Mouse (Mus musculus) ovary, postnatal 14 days (tissue): Measurements from ENCODE around the gene Cdh4.

Experiments used
- DNase-seq: peaks from one replicate; pipeline ENCODE4 v3.0.0; 2022; ENCODE audit warnings: low spot score

Cdh4 gene

GRCm38 (mm10) chr2:179442191-179442540, at the start of gene Cdh4:
Cdh4 (plus strand) TSS chr2:179442431.
- peak; percentile 36 for DNase-seq

GRCm38 (mm10) chr2:179395442-179395841, 46.8 kb upstream of the Cdh4 start:
- DNase-seq = no peak

GRCm38 (mm10) chr2:179399645-179400249, 42.5 kb upstream of the Cdh4 start:
- no peak for DNase-seq

- DNase-seq = no peak
These were observed 31.2 kb upstream of the Cdh4 start for GRCm38 (mm10) chr2:179410866-179411561.

GRCm38 (mm10) chr2:179412966-179413365, 29.3 kb upstream of the Cdh4 start:
- no peak for DNase-seq

GRCm38 (mm10) chr2:179414253-179414652, 28.0 kb upstream of the Cdh4 start:
- no peak for DNase-seq

GRCm38 (mm10) chr2:179414704-179415103, 27.5 kb upstream of the Cdh4 start:
- no peak for DNase-seq

- DNase-seq = no peak
These were observed 26.3 kb upstream of the Cdh4 start for GRCm38 (mm10) chr2:179415892-179416403.

GRCm38 (mm10) chr2:179416587-179417227, 25.5 kb upstream of the Cdh4 start:
- no peak for DNase-seq

- no peak for DNase-seq
These were observed 16.6 kb upstream of the Cdh4 start for GRCm38 (mm10) chr2:179425602-179426001.

GRCm38 (mm10) chr2:179428889-179429288, 13.3 kb upstream of the Cdh4 start:
- DNase-seq = no peak

GRCm38 (mm10) chr2:179440161-179440560, 2.1 kb upstream of the Cdh4 start:
- DNase-seq = no peak

- DNase-seq = no peak
These were observed 1.1 kb upstream of the Cdh4 start for GRCm38 (mm10) chr2:179441086-179441485.

- DNase-seq = no peak
These were observed 514 bp upstream of the Cdh4 start for GRCm38 (mm10) chr2:179441717-179442116.

GRCm38 (mm10) chr2:179442541-179443225, 452 bp downstream of the Cdh4 start:
- peak; percentile 14 for DNase-seq

GRCm38 (mm10) chr2:179443226-179443815, 1.1 kb downstream of the Cdh4 start:
- peak; percentile 6 for DNase-seq

GRCm38 (mm10) chr2:179443959-179444358, 1.7 kb downstream of the Cdh4 start:
- DNase-seq = no peak

- DNase-seq = no peak
These were observed 6.0 kb downstream of the Cdh4 start for GRCm38 (mm10) chr2:179448256-179448655.

GRCm38 (mm10) chr2:179449018-179449417, 6.8 kb downstream of the Cdh4 start:
- DNase-seq = no peak

GRCm38 (mm10) chr2:179459196-179459595, 17.0 kb downstream of the Cdh4 start:
- no peak for DNase-seq

GRCm38 (mm10) chr2:179459606-179460005, 17.4 kb downstream of the Cdh4 start:
- no peak for DNase-seq

GRCm38 (mm10) chr2:179463514-179463913, 21.3 kb downstream of the Cdh4 start:
- no peak for DNase-seq
